Mouse (Mus musculus): ENCODE measurements around the gene Gpr183. TPM values are rescaled to one million over a fixed set of nuclear protein-coding genes. Genes with fewer than 3 reads are reported as not detected.

Gpr183 gene
- polyA plus RNA-seq, 1 experiment: 10.3 TPM

- TF ChIP-seq POLR2A (IDR thresholded peaks at IDR 0.05; ENCODE audit: control insufficient read depth, extremely low read depth, insufficient read depth, low read length, poor library complexity): no peak
- no peak for TF ChIP-seq CTCF (IDR thresholded peaks at IDR 0.05; ENCODE audit: borderline replicate concordance, control insufficient read depth, extremely low read depth, insufficient read depth, low read length, poor library complexity)
- DNase-seq: no peak
- H3K27ac ChIP-seq (ENCODE audit: control insufficient read depth, insufficient read depth, low read length): no peak overlapping the region
- 35% methylated on average over 2 of the region's 2 CpGs for WGBS
- no peak overlapping the region for H3K4me3 ChIP-seq (ENCODE audit: control insufficient read depth, insufficient read depth, low read length)
- H3K36me3 ChIP-seq (ENCODE audit: control insufficient read depth, insufficient read depth, low read length): no peaks in the 10 kb centered on the region
- H3K4me1 ChIP-seq (replicated peaks; ENCODE audit: control insufficient read depth, insufficient read depth, low read length): peaks cover 41% of the 10 kb centered on the region
- H3K27me3 ChIP-seq (ENCODE audit: control insufficient read depth, insufficient read depth, low read length): no peaks in the 10 kb centered on the region
Measured at GRCm38 (mm10) chr14:121960531-121960930, 4.5 kb downstream of the Gpr183 start.

GRCm38 (mm10) chr14:121960031-121960430 lies 5.0 kb downstream of the Gpr183 start:
- no peaks in the 10 kb centered on the region for H3K27me3 ChIP-seq (ENCODE audit: control insufficient read depth, insufficient read depth, low read length)
- H3K4me1 ChIP-seq (replicated peaks; ENCODE audit: control insufficient read depth, insufficient read depth, low read length): peaks cover 41% of the 10 kb centered on the region
- no peak for DNase-seq
- no peak for TF ChIP-seq POLR2A (IDR thresholded peaks at IDR 0.05; ENCODE audit: control insufficient read depth, extremely low read depth, insufficient read depth, low read length, poor library complexity)
- no peak for TF ChIP-seq CTCF (IDR thresholded peaks at IDR 0.05; ENCODE audit: borderline replicate concordance, control insufficient read depth, extremely low read depth, insufficient read depth, low read length, poor library complexity)
- no peak overlapping the region for H3K27ac ChIP-seq (ENCODE audit: control insufficient read depth, insufficient read depth, low read length)
- WGBS: 82% methylated on average over 4 of the region's 4 CpGs
- H3K36me3 ChIP-seq (ENCODE audit: control insufficient read depth, insufficient read depth, low read length): no peaks in the 10 kb centered on the region
- no peak overlapping the region for H3K4me3 ChIP-seq (ENCODE audit: control insufficient read depth, insufficient read depth, low read length)

GRCm38 (mm10) chr14:121959538-121959980 lies 5.4 kb downstream of the Gpr183 start:
- WGBS: 92% methylated on average over 3 of the region's 3 CpGs
- no peak overlapping the region for H3K4me3 ChIP-seq (ENCODE audit: control insufficient read depth, insufficient read depth, low read length)
- H3K27ac ChIP-seq (ENCODE audit: control insufficient read depth, insufficient read depth, low read length): no peak overlapping the region
- TF ChIP-seq CTCF (IDR thresholded peaks at IDR 0.05; ENCODE audit: borderline replicate concordance, control insufficient read depth, extremely low read depth, insufficient read depth, low read length, poor library complexity) (no peak), POLR2A (IDR thresholded peaks at IDR 0.05; ENCODE audit: control insufficient read depth, extremely low read depth, insufficient read depth, low read length, poor library complexity) (no peak)
- DNase-seq: no peak
- peaks cover 45% of the 10 kb centered on the region for H3K4me1 ChIP-seq (replicated peaks; ENCODE audit: control insufficient read depth, insufficient read depth, low read length)
- H3K36me3 ChIP-seq (ENCODE audit: control insufficient read depth, insufficient read depth, low read length): no peaks in the 10 kb centered on the region
- H3K27me3 ChIP-seq (ENCODE audit: control insufficient read depth, insufficient read depth, low read length): no peaks in the 10 kb centered on the region

- Histone ChIP-seq H3K36me3 (ENCODE audit: control insufficient read depth, insufficient read depth, low read length) (no peaks in the 10 kb centered on the region), H3K4me1 (replicated peaks; ENCODE audit: control insufficient read depth, insufficient read depth, low read length) (peaks cover 50% of the 10 kb centered on the region), H3K27me3 (ENCODE audit: control insufficient read depth, insufficient read depth, low read length) (no peaks in the 10 kb centered on the region), H3K27ac (ENCODE audit: control insufficient read depth, insufficient read depth, low read length) (no peak overlapping the region), H3K4me3 (ENCODE audit: control insufficient read depth, insufficient read depth, low read length) (no peak overlapping the region)
- DNase-seq: no peak
- TF ChIP-seq POLR2A (IDR thresholded peaks at IDR 0.05; ENCODE audit: control insufficient read depth, extremely low read depth, insufficient read depth, low read length, poor library complexity): no peak
- TF ChIP-seq CTCF (IDR thresholded peaks at IDR 0.05; ENCODE audit: borderline replicate concordance, control insufficient read depth, extremely low read depth, insufficient read depth, low read length, poor library complexity): no peak
- WGBS: 62% methylated on average over 10 of the region's 10 CpGs
Measured at GRCm38 (mm10) chr14:121958751-121959537, 6.1 kb downstream of the Gpr183 start.

GRCm38 (mm10) chr14:121958041-121958750 lies 6.8 kb downstream of the Gpr183 start:
- Histone ChIP-seq H3K27me3 (ENCODE audit: control insufficient read depth, insufficient read depth, low read length) (no peaks in the 10 kb centered on the region), H3K4me1 (replicated peaks; ENCODE audit: control insufficient read depth, insufficient read depth, low read length) (peaks cover 50% of the 10 kb centered on the region), H3K27ac (ENCODE audit: control insufficient read depth, insufficient read depth, low read length) (no peak overlapping the region), H3K4me3 (ENCODE audit: control insufficient read depth, insufficient read depth, low read length) (no peak overlapping the region), H3K36me3 (ENCODE audit: control insufficient read depth, insufficient read depth, low read length) (no peaks in the 10 kb centered on the region)
- no peak for DNase-seq
- WGBS: 43% methylated on average over 3 of the region's 3 CpGs
- no peak for TF ChIP-seq CTCF (IDR thresholded peaks at IDR 0.05; ENCODE audit: borderline replicate concordance, control insufficient read depth, extremely low read depth, insufficient read depth, low read length, poor library complexity)
- no peak for TF ChIP-seq POLR2A (IDR thresholded peaks at IDR 0.05; ENCODE audit: control insufficient read depth, extremely low read depth, insufficient read depth, low read length, poor library complexity)

GRCm38 (mm10) chr14:121957176-121957871 lies 7.7 kb downstream of the Gpr183 start:
- whole genome bisulfite sequencing: 91% methylated on average over 10 of the region's 10 CpGs
- Histone ChIP-seq H3K4me3 (ENCODE audit: control insufficient read depth, insufficient read depth, low read length) (no peak overlapping the region), H3K27ac (ENCODE audit: control insufficient read depth, insufficient read depth, low read length) (no peak overlapping the region), H3K4me1 (replicated peaks; ENCODE audit: control insufficient read depth, insufficient read depth, low read length) (peaks cover 51% of the 10 kb centered on the region), H3K27me3 (ENCODE audit: control insufficient read depth, insufficient read depth, low read length) (no peaks in the 10 kb centered on the region), H3K36me3 (ENCODE audit: control insufficient read depth, insufficient read depth, low read length) (no peaks in the 10 kb centered on the region)
- TF ChIP-seq CTCF (IDR thresholded peaks at IDR 0.05; ENCODE audit: borderline replicate concordance, control insufficient read depth, extremely low read depth, insufficient read depth, low read length, poor library complexity): no peak
- no peak for DNase-seq

Data from thymus, adult 2 months (tissue).